Mouse (Mus musculus): ENCODE measurements around the gene Bsg. TPM values are rescaled to one million over a fixed set of nuclear protein-coding genes. Genes with fewer than 3 reads are reported as not detected.

Gene Bsg
- polyA plus RNA-seq, 1 experiment from 2014 or later: 1,233 TPM

- WGBS (ENCODE audit: insufficient replicate concordance): 66% methylated on average over 7 of the region's 7 CpGs
- H3K27ac ChIP-seq (ENCODE audit: low read depth, low read length): no peak overlapping the region
- peaks cover 7% of the 10 kb centered on the region for H3K27me3 ChIP-seq (ENCODE audit: control insufficient read depth, insufficient read depth, low read length)
- H3K9me3 ChIP-seq (replicated peaks; ENCODE audit: control insufficient read depth, low read length): no peaks in the 10 kb centered on the region
- no peak overlapping the region for H3K9ac ChIP-seq (ENCODE audit: low read depth, low read length)
- H3K4me1 ChIP-seq (ENCODE audit: control insufficient read depth, insufficient read depth, low read length): no peaks in the 10 kb centered on the region
- no peak overlapping the region for H3K4me3 ChIP-seq (ENCODE audit: low read depth, low read length)
- ATAC-seq (replicated peaks; ENCODE audit: insufficient number of reproducible peaks, low FRiP score, low TSS enrichment): no peak
- no peak overlapping the region for H3K4me2 ChIP-seq
- no peaks in the 10 kb centered on the region for H3K36me3 ChIP-seq (ENCODE audit: control insufficient read depth, insufficient read depth, low read length)
These were observed 19.4 kb downstream of the Bsg start for GRCm38 (mm10) chr10:79723692-79724091.

GRCm38 (mm10) chr10:79726090-79726489, 21.8 kb downstream of the Bsg start:
- H3K4me1 ChIP-seq (ENCODE audit: control insufficient read depth, insufficient read depth, low read length): no peaks in the 10 kb centered on the region
- 40% methylated on average over 11 of the region's 11 CpGs for WGBS (ENCODE audit: insufficient replicate concordance)
- H3K9ac ChIP-seq (ENCODE audit: low read depth, low read length): no peak overlapping the region
- no peak for ATAC-seq (replicated peaks; ENCODE audit: insufficient number of reproducible peaks, low FRiP score, low TSS enrichment)
- no peaks in the 10 kb centered on the region; the same call in 1 of the 2 replicates for H3K27me3 ChIP-seq (ENCODE audit: control insufficient read depth, insufficient read depth, low read length)
- H3K4me3 ChIP-seq (ENCODE audit: low read depth, low read length): no peak overlapping the region
- H3K36me3 ChIP-seq (ENCODE audit: control insufficient read depth, insufficient read depth, low read length): no peaks in the 10 kb centered on the region
- no peaks in the 10 kb centered on the region for H3K9me3 ChIP-seq (replicated peaks; ENCODE audit: control insufficient read depth, low read length)
- no peak overlapping the region for H3K4me2 ChIP-seq
- no peak overlapping the region for H3K27ac ChIP-seq (ENCODE audit: low read depth, low read length)

DNA sequence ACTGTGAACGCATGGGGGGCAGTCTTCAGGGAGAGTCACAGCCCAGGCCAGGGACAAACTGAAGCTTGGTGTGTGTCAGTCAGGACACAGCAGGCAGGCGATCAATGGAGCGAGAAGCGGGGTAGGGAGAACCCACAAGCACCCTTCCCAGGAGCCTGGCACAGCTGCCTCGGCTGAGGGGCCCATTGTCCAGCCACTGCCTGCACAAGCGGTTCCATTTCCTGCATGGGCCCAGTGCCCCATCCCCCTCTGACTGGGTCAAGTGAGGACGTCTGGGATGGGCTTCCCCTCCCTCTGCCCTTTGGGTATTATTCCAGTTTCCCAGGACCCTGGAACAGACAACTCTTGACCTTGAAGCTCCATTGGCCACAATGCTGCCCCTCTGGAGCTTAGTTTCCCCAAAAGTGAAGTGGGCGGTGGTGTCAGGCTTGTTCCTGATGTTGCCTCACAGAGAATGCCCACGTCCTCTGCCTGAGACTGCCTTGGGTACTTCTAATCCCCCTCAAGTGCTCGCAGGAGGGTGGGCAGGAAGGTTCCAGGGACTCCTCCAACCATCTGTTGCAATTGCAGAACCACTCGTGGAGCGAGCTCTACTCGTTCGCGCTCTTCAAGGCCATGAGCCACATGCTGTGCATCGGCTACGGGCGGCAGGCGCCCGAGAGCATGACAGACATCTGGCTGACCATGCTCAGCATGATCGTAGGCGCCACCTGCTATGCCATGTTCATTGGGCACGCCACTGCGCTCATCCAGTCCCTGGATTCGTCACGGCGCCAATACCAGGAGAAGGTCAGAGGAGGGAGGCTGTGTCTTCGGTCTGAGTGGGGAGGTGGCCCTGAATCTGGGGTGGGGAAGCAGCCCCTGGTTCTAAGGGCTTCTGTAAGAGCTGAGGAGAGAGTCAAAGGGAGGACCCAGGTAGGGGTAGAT, 24.3 kb downstream of the Bsg start:
- 62% methylated on average over 28 of the region's 28 CpGs for WGBS (ENCODE audit: insufficient replicate concordance)
- H3K9ac ChIP-seq (ENCODE audit: low read depth, low read length): no peak overlapping the region
- no peak for ATAC-seq (replicated peaks; ENCODE audit: insufficient number of reproducible peaks, low FRiP score, low TSS enrichment)

GRCm38 (mm10) chr10:79729357-79729965, 25.2 kb downstream of the Bsg start:
- Histone ChIP-seq H3K27ac (ENCODE audit: low read depth, low read length) (no peak overlapping the region), H3K4me2 (no peak overlapping the region), H3K27me3 (ENCODE audit: control insufficient read depth, insufficient read depth, low read length) (no peaks in the 10 kb centered on the region; the same call in 1 of the 2 replicates), H3K4me1 (ENCODE audit: control insufficient read depth, insufficient read depth, low read length) (no peaks in the 10 kb centered on the region), H3K36me3 (ENCODE audit: control insufficient read depth, insufficient read depth, low read length) (0 out of 2 replicates have a peak, but pooled peaks cover 3% of the 10 kb centered on the region), H3K9ac (ENCODE audit: low read depth, low read length) (no peak overlapping the region), H3K4me3 (ENCODE audit: low read depth, low read length) (no peak overlapping the region), H3K9me3 (replicated peaks; ENCODE audit: control insufficient read depth, low read length) (no peaks in the 10 kb centered on the region)
- WGBS (ENCODE audit: insufficient replicate concordance): 81% methylated on average over 13 of the region's 13 CpGs
- ATAC-seq (replicated peaks; ENCODE audit: insufficient number of reproducible peaks, low FRiP score, low TSS enrichment): no peak; the same call in 1 of the 2 replicates

More for the DNA sequence above, 24.3 kb downstream of the Bsg start:
- Histone ChIP-seq H3K4me1 (ENCODE audit: control insufficient read depth, insufficient read depth, low read length) (no peaks in the 10 kb centered on the region), H3K4me3 (ENCODE audit: low read depth, low read length) (no peak overlapping the region), H3K9me3 (replicated peaks; ENCODE audit: control insufficient read depth, low read length) (no peaks in the 10 kb centered on the region), H3K27me3 (ENCODE audit: control insufficient read depth, insufficient read depth, low read length) (no peaks in the 10 kb centered on the region; the same call in 1 of the 2 replicates), H3K27ac (ENCODE audit: low read depth, low read length) (no peak overlapping the region), H3K36me3 (ENCODE audit: control insufficient read depth, insufficient read depth, low read length) (no peaks in the 10 kb centered on the region), H3K4me2 (no peak overlapping the region)

GRCm38 (mm10) chr10:79732500-79732899, 28.2 kb downstream of the Bsg start:
- 92% methylated on average over 1 of the region's 1 CpGs for WGBS (ENCODE audit: insufficient replicate concordance)
- Histone ChIP-seq H3K4me1 (ENCODE audit: control insufficient read depth, insufficient read depth, low read length) (peaks cover 3% of the 10 kb centered on the region; the same call in 1 of the 2 replicates), H3K36me3 (ENCODE audit: control insufficient read depth, insufficient read depth, low read length) (peaks cover 24% of the 10 kb centered on the region), H3K9ac (ENCODE audit: low read depth, low read length) (no peak overlapping the region), H3K27ac (ENCODE audit: low read depth, low read length) (no peak overlapping the region), H3K4me2 (no peak overlapping the region), H3K9me3 (replicated peaks; ENCODE audit: control insufficient read depth, low read length) (peaks cover 18% of the 10 kb centered on the region), H3K27me3 (ENCODE audit: control insufficient read depth, insufficient read depth, low read length) (peaks cover 24% of the 10 kb centered on the region), H3K4me3 (ENCODE audit: low read depth, low read length) (no peak overlapping the region)
- no peak for ATAC-seq (replicated peaks; ENCODE audit: insufficient number of reproducible peaks, low FRiP score, low TSS enrichment)

GRCm38 (mm10) chr10:79733847-79734246, 29.6 kb downstream of the Bsg start:
- WGBS (ENCODE audit: insufficient replicate concordance): 71% methylated on average over 15 of the region's 15 CpGs
- H3K4me1 ChIP-seq (ENCODE audit: control insufficient read depth, insufficient read depth, low read length): peaks cover 3% of the 10 kb centered on the region; the same call in 1 of the 2 replicates
- peaks cover 37% of the 10 kb centered on the region for H3K36me3 ChIP-seq (ENCODE audit: control insufficient read depth, insufficient read depth, low read length)
- no peak overlapping the region for H3K9ac ChIP-seq (ENCODE audit: low read depth, low read length)
- peaks cover 31% of the 10 kb centered on the region for H3K9me3 ChIP-seq (replicated peaks; ENCODE audit: control insufficient read depth, low read length)
- no peak overlapping the region for H3K4me2 ChIP-seq
- peaks cover 24% of the 10 kb centered on the region for H3K27me3 ChIP-seq (ENCODE audit: control insufficient read depth, insufficient read depth, low read length)
- no peak for ATAC-seq (replicated peaks; ENCODE audit: insufficient number of reproducible peaks, low FRiP score, low TSS enrichment)
- H3K27ac ChIP-seq (ENCODE audit: low read depth, low read length): no peak overlapping the region
- no peak overlapping the region for H3K4me3 ChIP-seq (ENCODE audit: low read depth, low read length)

- no peak for ATAC-seq (replicated peaks; ENCODE audit: insufficient number of reproducible peaks, low FRiP score, low TSS enrichment)
- peaks cover 47% of the 10 kb centered on the region for H3K9me3 ChIP-seq (replicated peaks; ENCODE audit: control insufficient read depth, low read length)
- peaks cover 52% of the 10 kb centered on the region for H3K36me3 ChIP-seq (ENCODE audit: control insufficient read depth, insufficient read depth, low read length)
These were observed 31.1 kb downstream of the Bsg start for GRCm38 (mm10) chr10:79735361-79735760.

DNA sequence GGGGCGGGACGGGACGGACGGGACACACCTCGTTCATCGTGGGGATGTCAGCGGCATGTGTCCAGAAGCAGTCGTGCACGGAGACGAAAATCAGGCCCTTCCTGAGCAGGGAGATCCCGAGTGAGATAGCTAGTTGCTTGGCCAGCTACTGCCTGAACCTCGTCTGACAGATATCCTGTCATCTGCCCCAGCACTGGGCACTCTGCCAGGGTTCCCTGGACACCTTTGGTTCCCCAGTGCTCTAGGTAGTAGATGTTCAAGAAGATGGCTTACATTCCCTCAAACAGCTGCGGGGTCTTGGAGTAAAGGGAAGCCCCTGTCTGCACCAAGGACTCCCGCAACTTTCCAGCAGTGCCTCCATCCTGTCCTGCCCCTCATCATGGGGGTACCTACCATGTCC, 32.4 kb downstream of the Bsg start:
- 90% methylated on average over 14 of the region's 14 CpGs for WGBS (ENCODE audit: insufficient replicate concordance)
- Histone ChIP-seq H3K4me2 (no peak overlapping the region), H3K9ac (ENCODE audit: low read depth, low read length) (no peak overlapping the region), H3K36me3 (ENCODE audit: control insufficient read depth, insufficient read depth, low read length) (peaks cover 66% of the 10 kb centered on the region), H3K27me3 (ENCODE audit: control insufficient read depth, insufficient read depth, low read length) (peaks cover 24% of the 10 kb centered on the region), H3K4me1 (ENCODE audit: control insufficient read depth, insufficient read depth, low read length) (peaks cover 3% of the 10 kb centered on the region; the same call in 1 of the 2 replicates), H3K27ac (ENCODE audit: low read depth, low read length) (no peak overlapping the region), H3K4me3 (ENCODE audit: low read depth, low read length) (no peak overlapping the region), H3K9me3 (replicated peaks; ENCODE audit: control insufficient read depth, low read length) (peaks cover 58% of the 10 kb centered on the region)
- no peak for ATAC-seq (replicated peaks; ENCODE audit: insufficient number of reproducible peaks, low FRiP score, low TSS enrichment)

More at GRCm38 (mm10) chr10:79735361-79735760, 31.1 kb downstream of the Bsg start:
- H3K27me3 ChIP-seq (ENCODE audit: control insufficient read depth, insufficient read depth, low read length): peaks cover 24% of the 10 kb centered on the region
- H3K4me1 ChIP-seq (ENCODE audit: control insufficient read depth, insufficient read depth, low read length): peaks cover 3% of the 10 kb centered on the region; the same call in 1 of the 2 replicates
- H3K27ac ChIP-seq (ENCODE audit: low read depth, low read length): no peak overlapping the region
- 27% methylated on average over 46 of the region's 52 CpGs for WGBS (ENCODE audit: insufficient replicate concordance)
- 0 out of 2 replicates have a peak overlapping the region, but pooled peaks have one; percentile 12 for H3K4me3 ChIP-seq (ENCODE audit: low read depth, low read length)
- peak overlapping the region; percentile 43 for H3K4me2 ChIP-seq
- H3K9ac ChIP-seq (ENCODE audit: low read depth, low read length): 0 out of 2 replicates have a peak overlapping the region, but pooled peaks have one; percentile 34

Data from heart, embryonic 11.5 days (tissue).